Mouse (Mus musculus): Measurements from ENCODE around the gene Olfr18.
"Not testable (repeated sequence)": the region's sequence is repeated elsewhere in the genome, so short reads cannot be mapped to it uniquely, and the experiment has no call there.

Olfr18 gene

DNA sequence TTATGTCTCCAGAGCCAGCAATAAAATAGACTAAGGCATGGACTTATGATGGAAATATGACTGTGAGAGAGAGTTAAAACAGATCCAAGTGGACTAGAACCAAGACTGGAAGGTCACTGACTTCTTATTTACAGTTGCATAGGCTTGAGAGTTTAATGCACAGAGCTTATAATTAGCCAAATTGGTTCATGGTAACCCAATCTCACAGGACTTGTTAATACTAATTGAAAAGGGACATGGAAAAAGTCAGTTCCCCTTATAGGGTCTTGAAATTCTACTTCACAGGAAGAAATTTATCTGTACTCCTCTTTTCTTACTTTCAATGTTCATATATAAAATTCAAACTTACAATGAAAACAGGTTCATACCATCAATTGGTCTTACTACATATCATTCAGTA is at the start of gene Olfr18:
Gene Olfr18 (minus strand): TSS at position 101 of the 400 bp plus-strand sequence.
- DNase-seq (ENCODE audit: extremely low spot score, low read depth, low spot score): no peak

DNA sequence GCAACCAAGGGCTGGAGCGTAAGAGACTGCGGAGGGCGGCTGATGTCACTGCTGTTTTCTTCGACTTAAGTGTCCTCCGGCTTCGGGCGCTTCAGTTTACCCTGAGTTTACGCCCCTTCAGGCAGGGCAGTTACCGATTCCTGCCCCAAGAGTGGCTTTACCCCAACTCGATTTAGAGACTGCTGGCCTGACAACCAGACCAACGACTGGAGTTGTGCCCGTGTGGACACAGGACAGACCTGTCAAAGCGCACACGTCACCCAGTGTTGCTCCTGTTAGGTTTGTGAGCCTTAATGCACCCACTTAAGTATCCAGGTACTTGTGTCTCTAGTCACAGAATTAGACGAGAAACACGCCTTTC is 49.4 kb upstream of the Olfr18 start:
- no peak for DNase-seq (ENCODE audit: extremely low spot score, low read depth, low spot score)

DNA sequence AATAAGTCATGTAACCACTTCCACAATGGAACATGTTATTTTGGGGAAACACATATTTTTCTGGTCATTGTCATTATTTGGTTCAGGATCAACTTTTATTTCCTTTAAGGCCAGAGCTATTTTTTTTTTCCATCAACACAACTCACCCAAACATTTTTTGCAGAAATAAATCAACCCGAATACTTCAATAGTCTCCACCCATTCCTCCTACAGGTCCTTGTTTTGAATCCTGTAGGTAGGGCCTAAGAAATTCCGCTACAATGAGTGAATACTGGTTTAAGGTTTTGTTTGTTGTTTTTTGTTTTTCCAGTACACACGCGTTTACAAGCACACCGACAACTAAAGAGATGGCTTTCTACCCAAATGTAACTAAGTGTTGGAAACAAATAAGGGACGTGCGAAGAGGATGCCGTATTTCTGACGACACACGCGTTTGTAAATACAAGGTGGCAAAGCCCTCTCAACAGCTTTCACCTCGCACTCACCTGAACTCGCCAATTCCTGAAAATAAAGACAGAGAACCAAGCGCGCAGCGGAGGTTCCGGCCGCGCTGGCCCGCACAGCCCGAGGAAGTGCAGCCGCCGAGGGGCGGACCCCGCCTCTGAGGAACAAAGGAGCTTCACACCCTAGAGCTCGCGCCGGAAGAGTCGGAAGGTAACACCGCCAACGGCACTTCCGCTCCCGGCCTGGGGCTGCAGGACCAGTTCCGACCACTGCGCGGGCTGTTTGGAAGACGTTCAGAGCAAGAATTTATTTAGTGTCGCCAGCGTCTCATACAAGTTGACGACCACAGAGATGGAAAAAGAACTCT is 48.8 kb upstream of the Olfr18 start, which contains the start of gene Zfp560:
Gene Zfp560 (minus strand): TSS at position 646 of the 811 bp plus-strand sequence.
- peak; percentile 77 for DNase-seq (ENCODE audit: extremely low spot score, low read depth, low spot score)

DNA sequence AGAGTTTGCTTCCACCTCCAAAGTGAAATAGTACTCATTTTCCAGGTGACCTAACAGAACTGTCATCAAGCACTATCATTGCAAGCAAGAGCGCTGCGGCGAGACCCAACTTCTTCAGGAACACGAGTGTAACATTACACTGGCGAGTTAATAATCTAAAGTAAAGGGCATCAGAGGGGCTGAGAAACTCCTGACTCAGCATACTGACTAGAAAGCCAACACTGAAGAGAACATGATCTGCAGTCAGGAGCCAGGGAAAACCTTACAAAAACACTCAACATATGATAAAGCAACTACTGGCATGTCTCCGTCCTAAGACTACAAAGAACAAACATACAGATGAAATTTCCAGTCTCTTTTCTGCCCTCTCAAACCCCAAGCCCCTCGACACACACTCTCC is 47.8 kb upstream of the Olfr18 start:
- no peak for DNase-seq (ENCODE audit: extremely low spot score, low read depth, low spot score)

DNA sequence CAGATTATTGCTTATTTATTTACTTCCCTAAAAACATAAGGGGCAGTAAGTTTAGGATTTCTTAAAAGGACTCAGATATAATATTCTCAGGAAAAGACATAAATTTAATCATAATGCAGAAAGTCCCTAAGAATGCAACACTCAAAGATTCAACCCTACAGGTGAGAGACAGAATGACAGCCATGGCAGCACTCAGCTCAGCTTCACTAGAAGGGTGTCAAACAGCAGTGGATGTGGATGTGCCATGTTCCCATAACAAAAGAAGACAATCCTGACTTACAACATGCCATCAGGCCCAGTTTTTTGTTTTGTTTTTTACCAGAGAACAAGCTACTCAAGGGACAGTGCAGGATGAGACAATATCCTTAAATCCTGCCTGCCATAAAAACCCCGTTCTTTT is 38.8 kb upstream of the Olfr18 start:
- no peak for DNase-seq (ENCODE audit: extremely low spot score, low read depth, low spot score)

DNA sequence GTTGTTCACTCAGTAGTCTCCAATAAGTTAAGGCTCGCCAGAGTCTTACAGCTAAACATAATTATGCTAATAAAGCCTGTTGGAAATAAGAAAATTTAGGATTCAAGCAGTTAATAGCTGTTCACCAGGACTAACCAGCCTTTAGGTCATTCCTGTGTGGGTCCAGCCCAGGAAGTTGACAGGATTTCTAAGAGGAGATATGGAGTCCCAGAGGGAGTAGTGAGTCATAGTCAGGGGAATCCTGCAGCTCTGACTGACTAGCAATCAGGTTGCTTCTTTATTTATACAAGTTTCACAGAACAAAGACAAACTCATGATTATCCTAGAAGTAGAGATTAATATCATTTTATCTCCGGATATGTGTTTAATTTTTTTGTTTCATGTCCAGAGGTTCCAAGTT is 31.4 kb upstream of the Olfr18 start:
- DNase-seq (ENCODE audit: extremely low spot score, low read depth, low spot score): no peak

DNA sequence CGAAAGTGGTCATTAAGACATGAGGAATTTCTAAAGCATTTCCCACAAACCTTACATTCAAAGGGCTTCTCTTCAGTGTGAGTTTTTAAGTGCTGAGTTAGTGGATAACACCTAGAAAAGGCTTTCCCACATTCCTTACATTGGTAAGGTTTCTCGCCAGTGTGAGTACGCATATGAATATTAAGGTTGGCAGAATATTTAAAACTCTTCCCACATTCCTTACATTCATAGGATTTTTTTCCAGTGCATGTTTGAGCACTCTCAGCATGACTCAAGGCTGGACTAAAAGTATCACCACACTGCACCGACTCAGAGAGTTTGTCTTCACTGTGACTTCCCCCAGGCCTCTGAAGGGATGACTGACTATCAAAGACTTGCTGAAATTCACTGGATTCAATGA is 12.6 kb upstream of the Olfr18 start:
- DNase-seq (ENCODE audit: extremely low spot score, low read depth, low spot score): no peak

DNA sequence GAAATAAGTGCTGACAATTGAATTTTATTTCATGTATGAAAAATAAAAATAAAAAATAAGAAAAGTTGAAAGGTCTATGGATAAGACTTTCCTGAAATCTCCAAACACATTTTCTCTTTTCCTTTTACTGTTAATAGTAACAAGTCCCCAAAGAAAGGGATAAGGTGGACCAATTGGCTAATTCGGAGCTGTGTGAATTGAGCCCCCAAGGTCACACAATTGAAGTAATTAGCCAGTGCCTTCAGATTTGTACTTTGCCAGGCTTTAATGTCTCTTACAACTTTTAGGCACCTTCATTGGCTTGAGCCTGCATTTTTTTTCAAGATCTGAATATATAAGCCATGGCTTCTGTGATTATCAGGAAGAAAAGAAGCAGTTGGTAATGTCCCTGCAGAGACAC is 37.7 kb downstream of the Olfr18 start, which contains the start of gene Olfr873:
Gene Olfr873 (plus strand): TSS at position 301 of the 400 bp plus-strand sequence.
- no peak for DNase-seq (ENCODE audit: extremely low spot score, low read depth, low spot score)

DNA sequence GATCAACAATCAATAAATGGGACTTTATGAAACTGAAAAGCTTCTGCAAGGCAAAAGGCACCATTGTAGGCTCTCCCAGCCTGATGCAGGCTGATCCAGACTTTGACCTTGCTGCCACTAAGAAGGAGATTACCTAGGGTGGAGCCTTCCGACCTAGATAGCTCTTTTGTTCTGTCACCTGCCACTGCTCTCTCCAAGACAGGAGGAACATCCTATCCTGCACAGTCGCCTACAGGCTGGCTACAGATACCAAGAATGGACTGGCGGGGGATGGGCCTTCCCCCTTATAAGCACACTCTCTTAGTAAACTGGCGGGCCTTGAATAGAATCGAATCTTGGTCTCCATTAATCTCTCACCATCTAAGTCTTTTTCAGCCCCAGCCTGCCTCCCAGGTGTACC is 40.3 kb downstream of the Olfr18 start:
- DNase-seq (ENCODE audit: extremely low spot score, low read depth, low spot score): not testable (repeated sequence)

DNA sequence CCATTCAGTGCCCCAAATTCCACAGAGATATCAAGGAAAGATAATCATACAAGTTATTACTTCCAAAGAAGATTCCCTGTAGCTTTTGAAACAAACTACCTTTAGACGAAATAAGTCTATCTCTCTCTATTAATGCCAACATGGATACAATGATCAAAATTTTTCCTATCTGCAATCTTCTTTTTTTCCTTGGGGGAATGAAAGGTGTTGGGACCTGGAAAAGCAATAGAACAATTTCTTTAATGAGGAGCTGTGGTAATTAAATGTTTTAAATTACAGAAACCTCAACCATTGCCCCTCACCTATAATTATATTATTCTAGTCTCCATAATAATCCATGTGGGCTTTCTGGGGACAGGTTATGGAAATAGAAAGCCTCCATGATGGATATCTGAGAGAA is 53.8 kb downstream of the Olfr18 start, which contains the start of gene Olfr39:
Gene Olfr39 (plus strand): TSS at position 301 of the 400 bp plus-strand sequence.
- no peak for DNase-seq (ENCODE audit: extremely low spot score, low read depth, low spot score)
